Mouse (Mus musculus): ENCODE measurements at regions not wholly inside any gene's neighbourhood (a gene's known extent, or its start where the extent isn't known, plus 50 kb on each side); places are given as distances from the start of the nearest gene placed in this dataset.

GRCm38 (mm10) chr3:35688111-35688510 is 65.8 kb upstream of the Atp11b start:
- CTCF ChIA-PET = no interaction called here

GRCm38 (mm10) chr3:35688781-35689180 is 65.1 kb upstream of the Atp11b start:
- CTCF ChIA-PET = no interaction called here

GRCm38 (mm10) chr3:35693039-35693438 is 60.9 kb upstream of the Atp11b start:
- CTCF ChIA-PET = no interaction called here

- CTCF ChIA-PET = no interaction called here
Measured at GRCm38 (mm10) chr3:35693551-35693950, 60.4 kb upstream of the Atp11b start.

GRCm38 (mm10) chr3:35694241-35694640 is 59.7 kb upstream of the Atp11b start:
- CTCF ChIA-PET = no interaction called here

- CTCF ChIA-PET = no interaction called here
Measured at GRCm38 (mm10) chr3:35695859-35696258, 58.0 kb upstream of the Atp11b start.

- CTCF ChIA-PET = interaction anchor here (0.7 kb wide), 1 partner anchor 1356 kb away, joined by 3 read pairs; no protein-coding TSS in a partner anchor
Measured at GRCm38 (mm10) chr3:35699266-35699665, 54.6 kb upstream of the Atp11b start.

GRCm38 (mm10) chr3:35699979-35700378 is 53.9 kb upstream of the Atp11b start:
- CTCF ChIA-PET = interaction anchor here (0.7 kb wide), 2 partner anchors 273 to 1357 kb away, joined by 3 read pairs; no protein-coding TSS in a partner anchor

- CTCF ChIA-PET = no interaction called here
Measured at GRCm38 (mm10) chr3:35703528-35704327, 50.2 kb upstream of the Atp11b start.

Data from spleen, embryonic (tissue).